Mouse (Mus musculus) embryonic facial prominence, embryonic 11.5 days (tissue): ENCODE measurements at regions not wholly inside any gene's neighbourhood (a gene's known extent, or its start where the extent isn't known, plus 50 kb on each side); places are given as distances from the start of the nearest gene placed in this dataset.

Source experiments
- ATAC-seq: fragments of 200-750 bp; cut with Nextera tagmentation; replicated peaks from 2 replicates; pipeline ENCODE4 v1.8.0; 2017; ENCODE audit warnings: low read depth; ENCODE audit not compliant: insufficient number of reproducible peaks, low FRiP score, low TSS enrichment
- DNase-seq: peaks from one replicate; pipeline ENCODE4 v3.0.0-alpha.2; 2015; ENCODE audit warnings: low spot score
- H3K27ac ChIP-seq: fragments of 300-500 bp; sonication (generic); replicated peaks from 2 replicates; pipeline ENCODE4 v1.5.1; 2014; ENCODE audit warnings: mild to moderate bottlenecking, low read depth, low read length, control low read depth
- H3K27me3 ChIP-seq: fragments of 300-500 bp; sonication (generic); 2 replicates; pipeline ENCODE4 v1.6.1; 2014; ENCODE audit warnings: mild to moderate bottlenecking, low read length, moderate library complexity, mixed read lengths; ENCODE audit not compliant: control insufficient read depth, insufficient read depth
- H3K36me3 ChIP-seq: fragments of 300-500 bp; sonication (generic); replicated peaks from 2 replicates; pipeline ENCODE4 v1.6.1; 2014; ENCODE audit warnings: low read depth, mild to moderate bottlenecking, low read length, moderate library complexity, mixed read lengths; ENCODE audit not compliant: control insufficient read depth, insufficient read depth
- H3K4me1 ChIP-seq: fragments of 300-500 bp; sonication (generic); 2 replicates; pipeline ENCODE4 v1.6.1; 2014; ENCODE audit warnings: low read length, mixed read lengths; ENCODE audit not compliant: control insufficient read depth, insufficient read depth
- H3K4me2 ChIP-seq: fragments of 300-500 bp; sonication (generic); 2 replicates; pipeline ENCODE4 v1.6.1; 2014; ENCODE audit warnings: low read depth, mild to moderate bottlenecking, control low read depth, low read length, moderate library complexity
- H3K4me3 ChIP-seq: fragments of 300-500 bp; sonication (generic); 2 replicates; pipeline ENCODE4 v1.5.1; 2014; ENCODE audit warnings: low read depth, low read length, control low read depth
- H3K9ac ChIP-seq: fragments of 300-500 bp; sonication (generic); replicated peaks from 2 replicates; pipeline ENCODE4 v1.6.1; 2014; ENCODE audit warnings: mild to moderate bottlenecking, control low read depth, low read length
- H3K9me3 ChIP-seq: fragments of 300-500 bp; sonication (generic); replicated peaks from 2 replicates; pipeline ENCODE4 v1.6.1; 2016; ENCODE audit warnings: mild to moderate bottlenecking, low read length, inconsistent platforms, mixed read lengths; ENCODE audit not compliant: control insufficient read depth
- WGBS: fragments of 180-500 bp; shearing (Covaris S2); extraction: QIAGEN DNeasy Blood & Tissue Kit; methylation state at CpG from one replicate; pipeline ENCODE4 v1.1.7; 2014; 5-methylcytosine and 5-hydroxymethylcytosine counted together

GRCm38 (mm10) chr3:65055401-65055800 is 53.8 kb upstream of the Kcnab1 start:
- Histone ChIP-seq H3K4me2 (no peak overlapping the region), H3K9me3 (no peaks in the 10 kb centered on the region), H3K27me3 (no peaks in the 10 kb centered on the region), H3K9ac (no peak overlapping the region), H3K4me3 (no peak overlapping the region), H3K36me3 (no peaks in the 10 kb centered on the region), H3K4me1 (no peaks in the 10 kb centered on the region), H3K27ac (no peak overlapping the region)
- 66% methylated on average over 3 of the region's 3 CpGs for WGBS
- ATAC-seq (no peak), DNase-seq (peak; percentile 4)
